Mouse (Mus musculus) midbrain, embryonic 10.5 days (tissue): Measurements from ENCODE around the gene Kif26a. TPM values are rescaled to one million over a fixed set of nuclear protein-coding genes. Genes with fewer than 3 reads are reported as not detected.
A peak's percentile ranks its signal among the peaks of the same experiment; 100 is the strongest.

Experiments
- DNase-seq: peaks from one replicate; pipeline ENCODE4 v3.0.0-alpha.2; 2017; ENCODE audit warnings: low spot score
- H3K27ac ChIP-seq: fragments of 300-500 bp; sonication (generic); replicated peaks from 2 replicates; pipeline ENCODE4 v1.5.1; 2016; ENCODE audit warnings: mild to moderate bottlenecking
- H3K27me3 ChIP-seq: fragments of 300-500 bp; sonication (generic); 2 replicates; pipeline ENCODE4 v1.6.1; 2016; ENCODE audit warnings: low read depth, mild to moderate bottlenecking; ENCODE audit not compliant: poor library complexity, severe bottlenecking
- H3K36me3 ChIP-seq: fragments of 300-500 bp; sonication (generic); 2 replicates; pipeline ENCODE4 v1.6.1; 2016; ENCODE audit warnings: mild to moderate bottlenecking, moderate library complexity
- H3K4me1 ChIP-seq: fragments of 300-500 bp; sonication (generic); 2 replicates; pipeline ENCODE4 v1.6.1; 2016
- H3K4me3 ChIP-seq: fragments of 300-500 bp; sonication (generic); 2 replicates; pipeline ENCODE4 v1.5.1; 2016; ENCODE audit warnings: mild to moderate bottlenecking, moderate library complexity
- H3K9me3 ChIP-seq: fragments of 300-500 bp; sonication (generic); replicated peaks from 2 replicates; pipeline ENCODE4 v1.6.1; 2016; ENCODE audit warnings: mild to moderate bottlenecking
- WGBS: fragments of 180-500 bp; shearing (Covaris S2); methylation state at CpG from one replicate; pipeline ENCODE4 v1.1.7; 2016; 5-methylcytosine and 5-hydroxymethylcytosine counted together
- polyA plus RNA-seq: library from polyadenylated mRNA; unstranded; fragments of >200 nt; fragmentation: Nextera tagmentation; extraction: Ambion mirVana; gene quantifications from 2 replicates; pipeline ENCODE4 v1.2.1, GENCODE M21; 2016

Gene Kif26a
- polyA plus RNA-seq, 1 experiment from 2014 or later, result 3.3 TPM

GRCm38 (mm10) chr12:112140745-112141144 is 5.3 kb upstream of the Kif26a start:
- 57% methylated on average over 7 of the region's 7 CpGs for WGBS
- H3K27me3 ChIP-seq, result peaks cover 58% of the 10 kb centered on the region
- H3K4me1 ChIP-seq, result peaks cover 40% of the 10 kb centered on the region
- no peaks in the 10 kb centered on the region for H3K9me3 ChIP-seq
- no peaks in the 10 kb centered on the region for H3K36me3 ChIP-seq
- H3K4me3 ChIP-seq, result no peak overlapping the region
- H3K27ac ChIP-seq, result no peak overlapping the region
- DNase-seq, result no peak

GRCm38 (mm10) chr12:112141300-112141699 is 4.7 kb upstream of the Kif26a start:
- 5% methylated on average over 6 of the region's 6 CpGs for WGBS
- no peaks in the 10 kb centered on the region for H3K36me3 ChIP-seq
- DNase-seq, result peak; percentile 57
- H3K4me1 ChIP-seq, result peaks cover 46% of the 10 kb centered on the region
- H3K4me3 ChIP-seq, result no peak overlapping the region
- peaks cover 61% of the 10 kb centered on the region for H3K27me3 ChIP-seq
- no peaks in the 10 kb centered on the region for H3K9me3 ChIP-seq
- H3K27ac ChIP-seq, result no peak overlapping the region

GRCm38 (mm10) chr12:112143116-112143832 is 2.7 kb upstream of the Kif26a start:
- peaks cover 76% of the 10 kb centered on the region for H3K27me3 ChIP-seq
- H3K27ac ChIP-seq, result peak overlapping the region; percentile 77
- H3K4me1 ChIP-seq, result peaks cover 65% of the 10 kb centered on the region

DNA sequence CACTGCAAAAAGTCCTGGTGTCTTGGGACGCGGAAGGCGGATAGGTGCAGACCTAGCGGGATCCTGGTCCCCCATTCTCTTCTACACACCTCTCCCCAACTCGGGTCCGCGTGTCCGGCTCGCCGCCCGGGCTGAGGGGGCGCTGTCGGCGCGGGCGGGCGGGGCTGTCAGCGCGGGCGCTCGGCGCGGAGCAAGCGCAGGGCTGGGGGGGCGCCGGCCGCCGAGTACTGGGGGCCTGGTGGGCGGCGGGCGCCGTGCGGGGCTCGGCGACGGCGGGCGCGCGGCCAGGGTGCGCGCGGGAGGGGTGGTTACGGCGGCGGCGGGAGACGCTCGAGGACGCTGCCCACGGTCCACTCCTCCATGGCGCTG is 2.2 kb upstream of the Kif26a start:
- no peaks in the 10 kb centered on the region for H3K9me3 ChIP-seq
- peak overlapping the region; percentile 77 for H3K27ac ChIP-seq
- WGBS, result under 1% methylated on average over 52 of the region's 52 CpGs
- H3K27me3 ChIP-seq, result peaks cover 82% of the 10 kb centered on the region
- peaks cover 71% of the 10 kb centered on the region for H3K4me1 ChIP-seq
- H3K36me3 ChIP-seq, result no peaks in the 10 kb centered on the region
- peak overlapping the region; percentile 70 for H3K4me3 ChIP-seq
- peak; percentile 54 for DNase-seq

More at GRCm38 (mm10) chr12:112143116-112143832, 2.7 kb upstream of the Kif26a start:
- peak overlapping the region; percentile 70 for H3K4me3 ChIP-seq
- 5% methylated on average over 14 of the region's 14 CpGs for WGBS
- no peaks in the 10 kb centered on the region for H3K9me3 ChIP-seq
- no peaks in the 10 kb centered on the region for H3K36me3 ChIP-seq
- peak; percentile 63 for DNase-seq

DNA sequence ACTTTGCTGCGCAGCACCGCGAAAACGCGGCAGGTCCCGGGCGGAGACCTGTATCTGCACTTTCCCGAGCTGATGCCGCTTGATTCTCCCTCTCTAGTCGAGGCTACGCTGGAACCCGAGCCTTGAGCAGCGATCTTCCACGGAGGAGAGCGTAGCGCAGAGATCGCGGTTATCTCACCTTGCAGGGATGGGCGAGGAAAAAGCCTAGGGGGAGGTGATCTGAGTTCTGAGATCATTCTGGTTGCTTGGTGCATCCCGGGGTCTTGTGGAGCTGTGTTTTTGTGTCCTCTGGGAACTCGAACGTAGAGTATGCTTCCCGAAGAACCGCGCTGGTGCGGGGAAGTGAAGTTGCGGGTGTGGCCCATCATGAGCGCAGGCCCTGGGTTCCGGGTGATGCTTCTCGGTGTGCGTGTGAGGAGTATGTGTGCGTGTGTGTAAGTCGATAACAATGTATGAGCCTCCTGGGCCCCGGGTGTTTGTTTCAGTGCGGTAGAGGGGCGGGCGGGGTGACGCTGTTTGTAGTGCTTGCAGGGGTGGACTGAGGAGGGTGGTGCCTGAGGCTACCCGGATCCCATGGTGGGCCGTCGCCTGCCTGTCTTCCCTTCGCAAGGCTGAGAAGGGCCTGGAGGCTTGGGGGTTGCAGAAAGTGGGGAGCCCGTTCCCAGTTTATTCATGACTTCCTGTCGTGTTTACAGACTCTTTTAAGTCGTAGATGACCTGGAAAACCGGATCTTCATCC is 1.5 kb upstream of the Kif26a start:
- peak overlapping the region; percentile 77 for H3K27ac ChIP-seq
- under 1% methylated on average over 46 of the region's 46 CpGs for WGBS

GRCm38 (mm10) chr12:112145211-112145874 is 665 bp upstream of the Kif26a start:
- DNase-seq, result peak; percentile 91
- peak overlapping the region; percentile 70 for H3K4me3 ChIP-seq
- H3K27ac ChIP-seq, result peak overlapping the region; percentile 85
- 0 out of 2 replicates have a peak, but pooled peaks cover 5% of the 10 kb centered on the region for H3K36me3 ChIP-seq
- H3K4me1 ChIP-seq, result peaks cover 86% of the 10 kb centered on the region
- H3K9me3 ChIP-seq, result no peaks in the 10 kb centered on the region
- peaks cover 96% of the 10 kb centered on the region for H3K27me3 ChIP-seq
- WGBS, result under 1% methylated on average over 37 of the region's 37 CpGs

More for the DNA sequence above, 1.5 kb upstream of the Kif26a start:
- Histone ChIP-seq H3K36me3 (no peaks in the 10 kb centered on the region), H3K4me3 (peak overlapping the region; percentile 70), H3K9me3 (no peaks in the 10 kb centered on the region), H3K4me1 (peaks cover 78% of the 10 kb centered on the region), H3K27me3 (peaks cover 89% of the 10 kb centered on the region)
- peak; percentile 41 for DNase-seq

DNA sequence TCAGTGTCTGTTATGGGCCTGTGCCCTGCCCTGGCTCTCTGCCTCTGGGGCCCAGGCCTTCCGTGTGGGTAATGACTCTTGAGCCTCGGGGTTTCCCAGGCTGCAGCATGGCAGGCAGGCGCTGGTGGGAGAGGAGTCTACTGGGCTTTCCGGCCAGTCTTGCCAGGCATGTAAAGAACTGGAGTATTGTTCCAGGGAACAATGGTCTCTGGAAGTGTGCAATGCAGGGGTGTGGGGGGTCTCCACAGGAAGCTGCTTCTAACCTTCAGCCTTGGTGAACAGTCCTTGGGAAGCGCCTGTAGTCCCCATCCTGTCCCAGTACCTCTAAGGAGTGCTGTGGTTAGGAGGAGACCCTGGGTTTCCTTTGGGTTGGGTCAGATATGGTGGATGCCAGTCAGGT is 1.4 kb downstream of the Kif26a start:
- 0 out of 2 replicates have a peak, but pooled peaks cover 5% of the 10 kb centered on the region for H3K36me3 ChIP-seq
- peak overlapping the region; percentile 85 for H3K27ac ChIP-seq
- H3K27me3 ChIP-seq, result peaks cover 91% of the 10 kb centered on the region
- H3K4me3 ChIP-seq, result peak overlapping the region; percentile 70
- DNase-seq, result no peak
- 37% methylated on average over 5 of the region's 5 CpGs for WGBS
- H3K9me3 ChIP-seq, result no peaks in the 10 kb centered on the region
- peaks cover 97% of the 10 kb centered on the region for H3K4me1 ChIP-seq

- Histone ChIP-seq H3K27ac (peak overlapping the region; percentile 53; the same call in 1 of the 2 replicates), H3K4me3 (peak overlapping the region; percentile 70; the same call in 1 of the 2 replicates), H3K4me1 (peaks cover 100% of the 10 kb centered on the region), H3K27me3 (peaks cover 82% of the 10 kb centered on the region), H3K9me3 (no peaks in the 10 kb centered on the region), H3K36me3 (0 out of 2 replicates have a peak, but pooled peaks cover 5% of the 10 kb centered on the region)
- DNase-seq, result no peak
- 66% methylated on average over 7 of the region's 7 CpGs for WGBS
Measured at GRCm38 (mm10) chr12:112150011-112150410, 4.0 kb downstream of the Kif26a start.

DNA sequence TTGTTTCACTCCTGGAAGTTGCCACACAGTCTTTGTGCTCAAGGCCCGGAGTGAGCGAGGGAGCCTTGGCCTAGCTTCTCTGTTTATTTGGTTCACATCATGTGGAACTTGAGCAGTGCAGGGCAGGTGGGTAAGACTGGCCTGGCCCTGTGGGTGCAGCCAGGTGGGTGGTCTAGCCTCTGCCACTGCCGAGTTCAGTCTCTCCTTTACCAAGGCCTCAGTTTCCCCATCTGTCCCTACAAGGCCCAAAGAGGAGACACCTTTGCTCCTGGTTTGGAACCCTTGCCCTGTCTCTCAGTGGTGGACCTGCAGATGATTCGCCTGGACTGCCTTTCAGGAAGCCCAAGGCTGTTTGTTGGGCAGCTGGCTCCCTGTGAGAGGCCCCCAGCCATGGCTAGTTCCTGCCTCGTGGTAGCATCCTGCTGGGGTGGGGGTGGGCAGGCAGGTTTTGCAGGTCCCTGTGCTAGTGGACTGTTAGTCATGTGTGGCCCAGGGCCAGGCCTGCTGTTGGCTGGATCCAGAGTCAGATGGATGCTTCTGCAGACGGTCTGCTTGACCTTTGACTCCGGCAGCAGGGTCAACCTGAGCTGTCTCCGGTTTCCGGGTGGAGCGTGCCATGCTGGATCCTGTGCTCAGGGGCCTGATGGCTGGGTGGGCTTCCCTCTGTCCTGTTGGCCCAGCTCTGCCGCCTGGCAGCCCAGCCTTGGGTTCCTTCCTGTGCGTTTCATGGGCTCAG is 5.4 kb downstream of the Kif26a start:
- peak; percentile 47 for DNase-seq
- Histone ChIP-seq H3K4me3 (peak overlapping the region; percentile 16; the same call in 1 of the 2 replicates), H3K36me3 (0 out of 2 replicates have a peak, but pooled peaks cover 5% of the 10 kb centered on the region), H3K27me3 (peaks cover 75% of the 10 kb centered on the region), H3K9me3 (no peaks in the 10 kb centered on the region), H3K4me1 (peaks cover 100% of the 10 kb centered on the region), H3K27ac (peak overlapping the region; percentile 74)
- WGBS, result 44% methylated on average over 12 of the region's 12 CpGs

GRCm38 (mm10) chr12:112151980-112152362 is 6.0 kb downstream of the Kif26a start:
- 0 out of 2 replicates have a peak overlapping the region, but pooled peaks have one; percentile 16 for H3K4me3 ChIP-seq
- peaks cover 7% of the 10 kb centered on the region; the same call in 1 of the 2 replicates for H3K36me3 ChIP-seq
- H3K27me3 ChIP-seq, result peaks cover 75% of the 10 kb centered on the region
- no peak for DNase-seq
- H3K27ac ChIP-seq, result peak overlapping the region; percentile 74; the same call in 1 of the 2 replicates
- no peaks in the 10 kb centered on the region for H3K9me3 ChIP-seq
- 40% methylated on average over 6 of the region's 6 CpGs for WGBS
- peaks cover 99% of the 10 kb centered on the region for H3K4me1 ChIP-seq

DNA sequence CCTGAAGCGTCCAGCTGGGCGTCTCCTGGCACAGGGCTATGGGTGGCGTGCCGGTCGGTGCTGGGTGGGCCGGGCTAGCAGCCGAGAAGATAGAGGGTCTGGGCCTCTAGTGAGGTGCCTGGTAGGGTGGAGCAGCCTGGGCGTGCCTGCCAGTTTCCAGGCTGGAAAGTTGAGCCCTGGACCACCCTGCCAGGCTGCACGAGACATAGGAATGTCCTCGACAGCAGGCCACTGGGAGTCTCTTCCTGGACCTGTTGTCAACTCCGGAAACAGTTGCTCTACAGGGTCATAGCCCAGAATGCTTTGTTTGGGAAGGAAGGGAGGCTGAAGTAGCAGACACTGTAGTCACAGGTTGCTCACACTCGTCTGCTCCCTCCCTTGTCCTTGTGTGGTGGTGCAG is 7.6 kb downstream of the Kif26a start:
- H3K4me3 ChIP-seq, result no peak overlapping the region
- H3K9me3 ChIP-seq, result no peaks in the 10 kb centered on the region
- H3K4me1 ChIP-seq, result peaks cover 97% of the 10 kb centered on the region
- peak overlapping the region; percentile 84 for H3K27ac ChIP-seq
- peaks cover 23% of the 10 kb centered on the region for H3K36me3 ChIP-seq
- peaks cover 75% of the 10 kb centered on the region for H3K27me3 ChIP-seq
- DNase-seq, result no peak
- 77% methylated on average over 12 of the region's 12 CpGs for WGBS

DNA sequence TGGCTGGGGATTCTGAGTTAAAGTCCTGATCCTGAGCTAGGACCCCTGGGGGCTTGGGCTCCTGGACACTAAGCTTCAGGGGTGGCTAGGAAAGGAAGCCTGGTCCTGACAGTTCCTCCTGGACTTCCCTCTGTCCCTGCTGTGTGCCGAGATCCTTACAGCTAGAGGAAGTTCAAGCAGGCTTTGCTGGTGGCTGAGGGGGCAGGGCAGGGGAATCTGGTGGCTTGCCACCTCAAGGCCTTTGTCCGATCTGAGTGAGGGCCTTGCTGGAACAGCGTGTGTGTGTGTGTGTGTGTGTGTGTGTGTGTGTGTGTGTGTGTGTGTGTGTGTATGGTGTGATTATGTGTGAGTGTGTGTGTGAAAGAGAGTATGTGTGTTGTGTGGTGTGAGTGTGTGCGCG is 8.5 kb downstream of the Kif26a start:
- WGBS, result 43% methylated on average over 5 of the region's 5 CpGs
- no peaks in the 10 kb centered on the region for H3K9me3 ChIP-seq
- H3K4me1 ChIP-seq, result peaks cover 96% of the 10 kb centered on the region
- DNase-seq, result peak; percentile 42
- peak overlapping the region; percentile 5; the same call in 1 of the 2 replicates for H3K4me3 ChIP-seq
- H3K36me3 ChIP-seq, result peaks cover 31% of the 10 kb centered on the region
- H3K27me3 ChIP-seq, result peaks cover 72% of the 10 kb centered on the region
- peak overlapping the region; percentile 84 for H3K27ac ChIP-seq
